Mouse (Mus musculus): ENCODE results near the gene Chd9.

The Chd9 gene

GRCm38 (mm10) chr8:90839725-90840714 lies 11.9 kb downstream of the Chd9 start:
- DNase-seq = no peak

- DNase-seq = no peak
Observed at GRCm38 (mm10) chr8:90841321-90841720, 13.2 kb downstream of the Chd9 start.

- DNase-seq = no peak
Observed at GRCm38 (mm10) chr8:90843127-90843526, 15.0 kb downstream of the Chd9 start.

GRCm38 (mm10) chr8:90844179-90844967 lies 16.2 kb downstream of the Chd9 start:
- DNase-seq = no peak

GRCm38 (mm10) chr8:90847980-90848379 lies 19.8 kb downstream of the Chd9 start:
- no peak for DNase-seq

GRCm38 (mm10) chr8:90849462-90850050 lies 21.4 kb downstream of the Chd9 start:
- no peak for DNase-seq

- DNase-seq = no peak
Observed at GRCm38 (mm10) chr8:90851544-90851943, 23.4 kb downstream of the Chd9 start.

- no peak for DNase-seq
Observed at GRCm38 (mm10) chr8:90853971-90854670, 26.0 kb downstream of the Chd9 start.

- no peak for DNase-seq
Observed at GRCm38 (mm10) chr8:90854671-90855161, 26.6 kb downstream of the Chd9 start.

GRCm38 (mm10) chr8:90856171-90856570 lies 28.0 kb downstream of the Chd9 start:
- no peak for DNase-seq

- no peak for DNase-seq
Observed at GRCm38 (mm10) chr8:90856952-90857351, 28.8 kb downstream of the Chd9 start.

GRCm38 (mm10) chr8:90858071-90858470 lies 29.9 kb downstream of the Chd9 start:
- DNase-seq = no peak

GRCm38 (mm10) chr8:90861266-90861944 lies 33.3 kb downstream of the Chd9 start:
- no peak for DNase-seq

- DNase-seq = no peak
Observed at GRCm38 (mm10) chr8:90862038-90862437, 33.9 kb downstream of the Chd9 start.

GRCm38 (mm10) chr8:90867061-90867460 lies 38.9 kb downstream of the Chd9 start:
- no peak for DNase-seq

- no peak for DNase-seq
Observed at GRCm38 (mm10) chr8:90867911-90868310, 39.8 kb downstream of the Chd9 start.

GRCm38 (mm10) chr8:90868334-90868733 lies 40.2 kb downstream of the Chd9 start:
- peak; percentile 11 for DNase-seq

GRCm38 (mm10) chr8:90869071-90869919 lies 41.1 kb downstream of the Chd9 start:
- peak; percentile 87 for DNase-seq

GRCm38 (mm10) chr8:90869920-90870777 lies 42.0 kb downstream of the Chd9 start:
- peak; percentile 48 for DNase-seq
